Mouse (Mus musculus) heart, postnatal 0 days (tissue): ENCODE measurements around the gene Rapgef6. TPM values are rescaled to one million over a fixed set of nuclear protein-coding genes. Genes with fewer than 3 reads are reported as not detected.

Source experiments
- ATAC-seq: fragments of 200-750 bp; cut with Nextera tagmentation; 2 replicates; pipeline ENCODE4 v1.8.0; 2017; ENCODE audit warnings: low read depth, moderate number of reproducible peaks, moderate library complexity; ENCODE audit not compliant: insufficient read depth
- DNase-seq: peaks from one replicate; pipeline ENCODE4 v3.0.0-alpha.2; 2016; ENCODE audit warnings: low spot score
- H3K27ac ChIP-seq: fragments of 300-500 bp; sonication (generic); 2 replicates; pipeline ENCODE4 v1.5.1; 2014; ENCODE audit warnings: low read depth, mild to moderate bottlenecking
- H3K27me3 ChIP-seq: fragments of 300-500 bp; sonication (generic); 2 replicates; pipeline ENCODE4 v1.6.1; 2014; ENCODE audit warnings: low read length, mixed read lengths; ENCODE audit not compliant: control insufficient read depth, insufficient read depth
- H3K36me3 ChIP-seq: fragments of 300-500 bp; sonication (generic); replicated peaks from 2 replicates; pipeline ENCODE4 v1.6.1; 2014; ENCODE audit warnings: low read length, mixed read lengths; ENCODE audit not compliant: control insufficient read depth, insufficient read depth
- H3K4me1 ChIP-seq: fragments of 300-500 bp; sonication (generic); 2 replicates; pipeline ENCODE4 v1.6.1; 2014; ENCODE audit warnings: antibody characterized with exemption; ENCODE audit not compliant: control insufficient read depth, insufficient read depth
- H3K4me2 ChIP-seq: fragments of 300-500 bp; sonication (generic); 2 replicates; pipeline ENCODE4 v1.6.1; 2014; ENCODE audit warnings: low read depth, mild to moderate bottlenecking, low read length, moderate library complexity
- H3K4me3 ChIP-seq: fragments of 300-500 bp; sonication (generic); 2 replicates; pipeline ENCODE4 v1.5.1; 2014; ENCODE audit warnings: low read depth, low read length
- H3K9ac ChIP-seq: fragments of 300-500 bp; sonication (generic); replicated peaks from 2 replicates; pipeline ENCODE4 v1.6.1; 2014; ENCODE audit warnings: low read depth, low read length, mixed read lengths
- H3K9me3 ChIP-seq: fragments of 300-500 bp; sonication (generic); replicated peaks from 2 replicates; pipeline ENCODE4 v1.6.1; 2016; ENCODE audit warnings: low read length; ENCODE audit not compliant: control insufficient read depth
- CTCF ChIP-seq: IDR thresholded peaks from 2 replicates; pipeline ENCODE4 v1.5.1; 2016; ENCODE audit warnings: antibody characterized with exemption, control low read depth, low read depth
- EP300 ChIP-seq: IDR thresholded peaks from 2 replicates; pipeline ENCODE4 v1.6.1; 2016; ENCODE audit warnings: antibody characterized with exemption, low read depth
- WGBS: fragments of 180-500 bp; shearing (Covaris S2); extraction: QIAGEN DNeasy Blood & Tissue Kit; methylation state at CpG from one replicate; pipeline ENCODE4 v1.1.7; 2014; 5-methylcytosine and 5-hydroxymethylcytosine counted together
- polyA plus RNA-seq: library from polyadenylated mRNA; unstranded; fragments of >200 nt; fragmentation: Nextera tagmentation; extraction: Ambion mirVana; gene quantifications from 2 replicates; pipeline ENCODE4 v1.2.1, GENCODE M21; 2015
- total RNA-seq: library from RNA; depleted of rRNA; stranded (reverse); fragments of >200 nt; gene quantifications from 2 replicates; pipeline ENCODE4 v1.2.3, GENCODE M21; 2014; ENCODE audit warnings: low replicate concordance

Rapgef6 gene
- total and polyA plus RNA-seq, 2 experiments from 2014 or later, result 17.0 to 18.1 TPM

GRCm38 (mm10) chr11:54699972-54700371, 177.3 kb downstream of the Rapgef6 start:
- no peaks in the 10 kb centered on the region for H3K9me3 ChIP-seq
- H3K27ac ChIP-seq, result no peak overlapping the region
- H3K4me1 ChIP-seq, result no peaks in the 10 kb centered on the region
- no peak for DNase-seq
- H3K27me3 ChIP-seq, result no peaks in the 10 kb centered on the region
- ATAC-seq, result no peak
- TF ChIP-seq CTCF (no peak), EP300 (no peak)
- H3K4me3 ChIP-seq, result no peak overlapping the region
- WGBS, result 73% methylated on average over 3 of the region's 3 CpGs
- H3K4me2 ChIP-seq, result no peak overlapping the region
- H3K9ac ChIP-seq, result no peak overlapping the region
- peaks cover 28% of the 10 kb centered on the region for H3K36me3 ChIP-seq

- H3K4me3 ChIP-seq, result no peak overlapping the region
- H3K9me3 ChIP-seq, result no peaks in the 10 kb centered on the region
- H3K9ac ChIP-seq, result no peak overlapping the region
- TF ChIP-seq CTCF, result no peak
- no peak for TF ChIP-seq EP300
- H3K4me1 ChIP-seq, result no peaks in the 10 kb centered on the region
- H3K4me2 ChIP-seq, result no peak overlapping the region
- WGBS, result 70% methylated on average over 8 of the region's 8 CpGs
- peaks cover 10% of the 10 kb centered on the region for H3K36me3 ChIP-seq
- ATAC-seq (no peak), DNase-seq (no peak)
- no peak overlapping the region for H3K27ac ChIP-seq
- no peaks in the 10 kb centered on the region for H3K27me3 ChIP-seq
These were observed 179.2 kb downstream of the Rapgef6 start for GRCm38 (mm10) chr11:54701848-54702247.

- Histone ChIP-seq H3K9ac (no peak overlapping the region), H3K4me3 (no peak overlapping the region), H3K4me1 (no peaks in the 10 kb centered on the region), H3K36me3 (0 out of 2 replicates have a peak, but pooled peaks cover 2% of the 10 kb centered on the region), H3K27me3 (no peaks in the 10 kb centered on the region), H3K27ac (no peak overlapping the region), H3K9me3 (no peaks in the 10 kb centered on the region), H3K4me2 (no peak overlapping the region)
- ATAC-seq (no peak), DNase-seq (peak; percentile 51)
- TF ChIP-seq EP300, result no peak
- peak; percentile 74 for TF ChIP-seq CTCF
- 28% methylated on average over 4 of the region's 4 CpGs for WGBS
These were observed 180.7 kb downstream of the Rapgef6 start for GRCm38 (mm10) chr11:54703306-54703705.

- DNase-seq, result no peak
- no peak overlapping the region for H3K9ac ChIP-seq
- no peak overlapping the region for H3K4me2 ChIP-seq
- 85% methylated on average over 2 of the region's 2 CpGs for WGBS
- no peaks in the 10 kb centered on the region for H3K9me3 ChIP-seq
- H3K27ac ChIP-seq, result no peak overlapping the region
- no peak for TF ChIP-seq CTCF
- TF ChIP-seq EP300, result no peak
- no peaks in the 10 kb centered on the region for H3K27me3 ChIP-seq
- H3K36me3 ChIP-seq, result 0 out of 2 replicates have a peak, but pooled peaks cover 3% of the 10 kb centered on the region
- no peak for ATAC-seq
- H3K4me1 ChIP-seq, result no peaks in the 10 kb centered on the region
- H3K4me3 ChIP-seq, result no peak overlapping the region
These were observed 185.5 kb downstream of the Rapgef6 start for GRCm38 (mm10) chr11:54708153-54708552.

DNA sequence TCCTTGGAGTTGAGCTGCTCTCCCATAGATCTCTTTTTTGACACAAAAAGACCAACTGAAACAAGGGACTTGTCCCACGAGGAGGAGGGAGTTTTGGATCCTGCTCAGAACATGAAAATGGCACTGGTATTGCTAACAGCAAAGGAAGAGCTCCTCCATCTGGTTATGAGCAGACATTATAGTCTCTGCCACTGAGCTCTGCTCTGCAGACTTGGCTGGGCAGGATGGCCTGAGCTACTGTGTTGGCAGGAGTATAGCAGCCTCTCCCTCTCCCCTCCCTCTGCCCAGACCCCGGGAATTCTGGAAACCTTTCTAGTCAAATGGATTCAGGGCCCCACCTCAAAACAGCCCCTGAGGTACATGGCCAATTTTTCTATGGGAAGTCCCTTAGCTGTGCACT, 187.0 kb downstream of the Rapgef6 start:
- no peak for TF ChIP-seq CTCF
- no peak for TF ChIP-seq EP300
- H3K27ac ChIP-seq, result no peak overlapping the region
- no peaks in the 10 kb centered on the region for H3K4me1 ChIP-seq
- no peak overlapping the region for H3K4me2 ChIP-seq
- H3K9me3 ChIP-seq, result no peaks in the 10 kb centered on the region
- H3K9ac ChIP-seq, result no peak overlapping the region
- WGBS, result 61% methylated on average over 2 of the region's 2 CpGs
- ATAC-seq, result no peak
- H3K4me3 ChIP-seq, result no peak overlapping the region
- DNase-seq, result no peak
- H3K27me3 ChIP-seq, result no peaks in the 10 kb centered on the region
- 0 out of 2 replicates have a peak, but pooled peaks cover 3% of the 10 kb centered on the region for H3K36me3 ChIP-seq

GRCm38 (mm10) chr11:54710512-54711293, 188.1 kb downstream of the Rapgef6 start:
- WGBS, result 79% methylated on average over 4 of the region's 4 CpGs
- DNase-seq, result no peak
- TF ChIP-seq EP300, result no peak
- no peak for TF ChIP-seq CTCF
- ATAC-seq, result peak; percentile 62; the same call in 1 of the 2 replicates
- Histone ChIP-seq H3K4me2 (no peak overlapping the region), H3K9me3 (no peaks in the 10 kb centered on the region), H3K9ac (no peak overlapping the region), H3K36me3 (peaks cover 11% of the 10 kb centered on the region), H3K27ac (no peak overlapping the region), H3K4me1 (no peaks in the 10 kb centered on the region), H3K4me3 (no peak overlapping the region), H3K27me3 (no peaks in the 10 kb centered on the region)
